Mouse (Mus musculus) MEL (cell line): ENCODE results near the gene Adgrb3.

ENCODE experiments used
- BHLHE40 ChIP-seq: IDR thresholded peaks from 2 replicates; pipeline ENCODE4 v1.6.1; 2012; ENCODE audit warnings: low read depth, mild to moderate bottlenecking, inconsistent platforms, low read length, improper control_type of control experiment, borderline replicate concordance
- CTCF ChIP-seq, 3 experiments: IDR thresholded peaks in 2 of 3; conservative IDR thresholded peaks in 1 of 3; 2 replicates each; pipeline ENCODE4 v1.5.1; 2011 to 2012; ENCODE audit warnings: low read length in 3 of 3, low read depth in 2 of 3, mild to moderate bottlenecking in 2 of 3, improper control_type of control experiment in 1 of 3, inconsistent platforms in 1 of 3, mixed read lengths in 1 of 3, moderate library complexity in 1 of 3; ENCODE audit not compliant: control insufficient read depth in 1 of 3, insufficient read depth in 1 of 3, poor library complexity in 1 of 3, severe bottlenecking in 1 of 3
- E2F4 ChIP-seq: IDR thresholded peaks from 2 replicates; pipeline ENCODE4 v1.6.1; 2011; ENCODE audit warnings: low read depth, low read length, improper control_type of control experiment, borderline replicate concordance
- GATA1 ChIP-seq: IDR thresholded peaks from 2 replicates; pipeline ENCODE4 v1.6.1; 2011; ENCODE audit warnings: low read depth, low read length, improper control_type of control experiment
- HCFC1 ChIP-seq: IDR thresholded peaks from 2 replicates; pipeline ENCODE4 v1.6.1; 2012; ENCODE audit warnings: low read depth, mild to moderate bottlenecking, inconsistent platforms, low read length, improper control_type of control experiment, moderate library complexity
- MAX ChIP-seq: IDR thresholded peaks from 2 replicates; pipeline ENCODE4 v1.6.1; 2011; ENCODE audit warnings: low read length, improper control_type of control experiment
- MYC ChIP-seq: IDR thresholded peaks from 2 replicates; pipeline ENCODE4 v1.6.1; 2011; ENCODE audit warnings: low read depth, mild to moderate bottlenecking, low read length, improper control_type of control experiment, moderate library complexity
- TBP ChIP-seq: IDR thresholded peaks from 2 replicates; pipeline ENCODE4 v1.8.0; 2011; ENCODE audit warnings: low read depth, low read length, improper control_type of control experiment

GRCm38 (mm10) chr1:25325406-25325805 lies 504.1 kb downstream of the Adgrb3 start:
- TF ChIP-seq GATA1 = no peak
- no peak for TF ChIP-seq MAX
- no peak for TF ChIP-seq BHLHE40
- TF ChIP-seq CTCF (IDR thresholded peaks at IDR 0.05 in 2 of 3, conservative IDR thresholded peaks at IDR 0.05 in 1 of 3; ENCODE audit: control insufficient read depth in 1 of 3, insufficient read depth in 1 of 3, low read depth in 2 of 3, low read length in 3 of 3, poor library complexity in 1 of 3, severe bottlenecking in 1 of 3) = no peak
- no peak for TF ChIP-seq TBP
- no peak for TF ChIP-seq E2F4
- TF ChIP-seq MYC = no peak
- TF ChIP-seq HCFC1 = no peak
